Mouse (Mus musculus) thymus, postnatal 0 days (tissue): ENCODE measurements at regions not wholly inside any gene's neighbourhood (a gene's known extent, or its start where the extent isn't known, plus 50 kb on each side); places are given as distances from the start of the nearest gene placed in this dataset.
"Not testable (repeated sequence)": the region's sequence is repeated elsewhere in the genome, so short reads cannot be mapped to it uniquely, and the experiment has no call there.

Experiments
- DNase-seq: peaks from one replicate; pipeline ENCODE4 v3.0.0-alpha.2; 2015; ENCODE audit warnings: low spot score

- not testable (repeated sequence) for DNase-seq
Observed at GRCm38 (mm10) chr12:22951956-22952355, 828.1 kb downstream of the Gm10330 start.

GRCm38 (mm10) chr12:22906156-22906555 is 873.9 kb downstream of the Gm10330 start:
- peak; percentile 74 for DNase-seq
